ENCODE assay signal across 8 mouse cellular contexts in genomic region chr2:168170167-168170685, GRCm38 (mm10). TPM values are rescaled to one million over a fixed set of nuclear protein-coding genes. Genes with fewer than 3 reads are reported as not detected.
DNase-seq lines count a peak whose midpoint lies in the region; ATAC-seq lines count a peak whose summit lies in the region.

No protein-coding gene starts in this region.

- DNase-seq in CD4-positive, CD25-positive, alpha-beta regulatory T cell, adult 2 months (ENCODE audit: low read depth, low spot score): peak; percentile 69
- DNase-seq in adrenal gland, adult 2 months: peak; percentile 92
- DNase-seq in forebrain, embryonic 11.5 days (ENCODE audit: low spot score): no peak
- DNase-seq in heart, postnatal 36 days: peak; percentile 54
- DNase-seq in large intestine, adult 2 months (ENCODE audit: low read depth, low spot score): peak; percentile 83
- peak; percentile 55 to 66 for DNase-seq in spleen, postnatal 14 days (ENCODE audit: low spot score in 2 of 2)
- no peak for DNase-seq in right cerebral cortex, adult 18-20 months

- no peaks in the 10 kb centered on the region for H3K36me3 ChIP-seq in forebrain, embryonic 11.5 days (ENCODE audit: control insufficient read depth, insufficient read depth, low read length)

- peak; percentile 69 for ATAC-seq in forebrain, embryonic 11.5 days (replicated peaks; ENCODE audit: low FRiP score)
- ATAC-seq in megakaryocyte-erythroid progenitor cell, adult 5-6 weeks (replicated peaks; ENCODE audit: low FRiP score, low TSS enrichment, poor library complexity, severe bottlenecking): peak; percentile 98

- no peaks in the 10 kb centered on the region for H3K9me3 ChIP-seq in forebrain, embryonic 11.5 days (ENCODE audit: control insufficient read depth, low read length)

- intact Hi-C loops in heart, postnatal 36 days (cut with DNase I): no loop called here

- no peak overlapping the region for H3K27ac ChIP-seq in forebrain, embryonic 11.5 days (ENCODE audit: low read depth, low read length)

- H3K27me3 ChIP-seq in forebrain, embryonic 11.5 days (ENCODE audit: control insufficient read depth, insufficient read depth, low read length): no peaks in the 10 kb centered on the region

- no peak overlapping the region for H3K4me2 ChIP-seq in forebrain, embryonic 11.5 days (ENCODE audit: low read depth, low read length, severe bottlenecking)

- H3K4me3 ChIP-seq in forebrain, embryonic 11.5 days (ENCODE audit: low read depth, low read length): no peak overlapping the region

- H3K4me1 ChIP-seq in forebrain, embryonic 11.5 days (replicated peaks; ENCODE audit: control insufficient read depth, insufficient read depth, low read length): peaks cover 9% of the 10 kb centered on the region; the same call in 1 of the 2 replicates

- H3K9ac ChIP-seq in forebrain, embryonic 11.5 days (ENCODE audit: low read length): no peak overlapping the region

- WGBS in forebrain, embryonic 11.5 days: 9% methylated on average over 13 of the region's 13 CpGs
- 14% methylated on average over 13 of the region's 13 CpGs for WGBS in large intestine, adult 2 months

RNA-seq across cellular contexts. Expression of gene Adnp, which starts 36.7 kb away (rescaled TPM):
- total RNA-seq in adrenal gland, adult 2 months (2021): 10 to 100 TPM; 43.9 to 65.5 TPM
- polyA plus RNA-seq in adrenal gland, adult 2 months (2012; rRNA removed): 16.4 and 18.6 TPM in 2 replicates
- 18.7 and 19.7 TPM in 2 replicates for polyA plus RNA-seq in forebrain, embryonic 11.5 days (2014; fragmentation: Nextera tagmentation; extraction: Ambion mirVana)
- total RNA-seq in heart, postnatal 36 days (2021): 10 to 100 TPM; 32.6 to 33.2 TPM
- 10.5 and 15.0 TPM in 2 replicates for polyA plus RNA-seq in large intestine, adult 2 months (2012; rRNA removed)
- total RNA-seq in megakaryocyte-erythroid progenitor cell, adult 5-6 weeks (2014; fragmentation: Nextera tagmentation): 48.1 and 55.1 TPM in 2 replicates
- total RNA-seq in megakaryocyte-erythroid progenitor cell, adult 5-6 weeks (2017): 1.1 TPM in 1 of 2 replicates, not detected in the other

RNA-seq across cellular contexts. Expression of gene Gm20716, which starts 59.9 kb away (rescaled TPM):
- 10 to 100 TPM; 26.1 to 27.0 TPM for total RNA-seq in adrenal gland, adult 2 months (2021)
- not detected in 2 replicates for polyA plus RNA-seq in adrenal gland, adult 2 months (2012; rRNA removed)
- polyA plus RNA-seq in forebrain, embryonic 11.5 days (2014; fragmentation: Nextera tagmentation; extraction: Ambion mirVana): 25.6 and 30.3 TPM in 2 replicates
- 10 to 100 TPM; 14.3 to 16.5 TPM for total RNA-seq in heart, postnatal 36 days (2021)
- polyA plus RNA-seq in large intestine, adult 2 months (2012; rRNA removed): 3.6 and 4.5 TPM in 2 replicates
- total RNA-seq in megakaryocyte-erythroid progenitor cell, adult 5-6 weeks (2014; fragmentation: Nextera tagmentation): 38.5 and 43.2 TPM in 2 replicates
- total RNA-seq in megakaryocyte-erythroid progenitor cell, adult 5-6 weeks (2017): 35.4 and 55.3 TPM in 2 replicates

Comparison
In these comparisons a context has a peak if more than half of its experiments do, and no peak if none do; other contexts are left out.
1. DNase-seq: peak in CD4-positive, CD25-positive, alpha-beta regulatory T cell, adult 2 months (single experiment), adrenal gland, adult 2 months (single experiment), heart, postnatal 36 days (2 of 2), large intestine, adult 2 months (single experiment) and spleen, postnatal 14 days (2 of 2); none in forebrain, embryonic 11.5 days (single experiment) and right cerebral cortex, adult 18-20 months (single experiment).